Mouse (Mus musculus) spleen, postnatal 10 days (tissue): ENCODE measurements at regions not wholly inside any gene's neighbourhood (a gene's known extent, or its start where the extent isn't known, plus 50 kb on each side); places are given as distances from the start of the nearest gene placed in this dataset.

Experiments used
- DNase-seq, 2 experiments: peaks; one replicate each; pipeline ENCODE4 v3.0.0; 2021 to 2022; ENCODE audit warnings: low spot score in 2 of 2

DNA sequence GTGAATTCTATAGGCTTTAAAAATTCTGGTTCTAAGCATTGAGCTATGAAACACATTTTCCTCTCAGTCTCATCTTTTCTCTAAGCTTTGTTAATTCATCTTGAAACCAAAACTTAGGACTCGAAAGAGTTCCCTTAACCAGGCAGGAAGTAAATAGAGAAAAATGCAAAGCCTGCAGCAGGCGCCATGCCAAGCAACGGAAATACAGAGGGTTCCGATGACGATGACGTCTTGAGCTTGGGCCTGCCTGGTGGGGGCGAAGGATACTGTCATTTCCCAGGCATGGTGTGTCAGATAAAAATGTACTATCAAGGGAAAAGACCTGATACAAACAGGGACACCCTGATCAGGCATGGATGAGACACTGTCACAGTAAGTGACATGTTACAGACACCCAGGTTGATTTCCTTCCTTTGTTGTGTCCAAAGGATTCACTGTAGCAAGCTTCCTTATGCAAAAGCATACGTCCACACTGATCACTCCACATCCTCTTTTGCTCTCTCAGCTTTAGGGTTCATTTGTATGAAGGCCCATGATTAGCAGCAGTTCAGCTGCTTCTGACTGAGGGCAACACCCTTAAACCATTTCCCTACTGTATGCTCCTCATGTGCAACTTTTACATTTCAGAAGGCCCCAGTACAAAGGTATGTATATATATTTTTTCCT lies 135.0 kb downstream of the Cemip2 start:
- peak in 1 of 2 experiments; percentile 46 for DNase-seq

DNA sequence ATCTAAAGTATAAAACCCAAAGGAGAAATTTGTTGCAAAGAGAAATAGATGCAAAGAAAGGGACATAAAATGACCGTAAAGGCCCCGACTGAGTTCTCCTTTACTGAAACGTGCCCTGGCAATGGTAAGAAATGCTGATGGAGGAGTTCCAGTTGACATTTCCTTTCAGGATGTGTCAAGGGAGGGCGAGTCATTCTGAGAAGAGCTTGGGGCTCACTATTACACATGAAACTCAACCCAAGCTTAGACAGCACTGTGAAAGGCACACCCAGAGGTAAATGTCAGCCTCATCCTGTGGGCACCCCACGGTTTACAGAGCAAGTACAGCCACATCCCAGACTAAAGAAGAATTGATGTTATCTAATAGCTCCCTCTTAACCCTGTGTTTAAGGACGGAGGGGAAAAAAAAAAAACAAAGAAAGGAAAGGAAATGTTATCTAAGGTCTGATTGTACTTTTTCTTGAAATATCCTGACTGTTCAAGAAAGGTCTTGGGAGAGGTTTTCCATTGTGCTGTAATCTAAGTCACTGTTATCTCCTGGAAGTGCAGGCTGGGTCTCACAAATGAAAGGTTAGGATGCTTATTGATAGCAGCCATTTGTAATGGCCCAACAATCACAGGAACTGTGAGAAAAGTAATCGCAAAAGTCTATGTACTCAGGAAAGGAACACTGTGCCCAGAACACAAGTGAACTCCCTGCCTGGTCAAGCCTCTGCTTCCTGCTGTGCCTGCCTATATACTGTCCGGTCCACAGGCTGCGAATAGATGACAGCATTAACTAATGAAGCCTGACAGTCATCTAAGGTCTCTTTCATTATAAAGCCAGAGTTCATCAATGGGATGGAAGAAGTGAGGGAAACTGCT lies 135.8 kb downstream of the Cemip2 start:
- DNase-seq = no peak

DNA sequence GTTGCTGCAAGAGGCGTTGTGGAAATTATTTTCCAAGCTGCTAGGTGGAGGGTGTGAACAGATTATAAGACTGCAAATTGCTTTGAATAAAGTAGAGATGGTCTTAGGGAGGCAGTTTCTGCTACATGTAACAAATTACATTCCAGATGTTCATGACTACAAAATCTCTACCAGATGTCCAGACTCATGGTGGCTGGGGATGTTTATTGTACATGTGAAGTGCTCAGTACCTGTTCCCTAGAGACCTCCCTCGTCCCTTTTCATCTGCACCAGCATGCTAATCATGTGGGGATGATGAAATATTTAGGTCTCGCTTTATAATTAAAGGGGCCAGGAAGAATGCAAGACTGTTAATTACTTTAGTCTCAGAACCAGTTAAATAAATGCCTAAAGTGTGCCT lies 136.5 kb downstream of the Cemip2 start:
- no peak for DNase-seq

DNA sequence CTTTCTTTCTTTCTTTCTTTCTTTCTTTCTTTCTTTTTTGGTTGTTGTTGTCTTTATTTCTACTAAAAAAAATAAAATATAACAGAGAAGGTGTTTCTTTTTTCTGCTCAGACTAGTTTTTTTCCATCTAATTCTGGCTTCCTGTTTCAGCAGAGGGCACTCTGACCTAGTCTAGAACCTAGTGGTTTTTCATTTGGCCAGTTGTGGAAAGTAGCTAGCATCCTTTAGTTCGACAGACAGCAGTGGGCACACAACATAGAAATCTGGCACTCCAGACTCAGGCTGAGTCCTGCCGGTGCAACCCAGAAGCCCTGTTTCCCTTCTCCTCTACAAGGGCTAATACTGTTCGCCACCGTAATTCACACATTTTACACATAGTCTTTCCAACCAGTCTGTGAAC lies 140.0 kb downstream of the Cemip2 start:
- no peak for DNase-seq

DNA sequence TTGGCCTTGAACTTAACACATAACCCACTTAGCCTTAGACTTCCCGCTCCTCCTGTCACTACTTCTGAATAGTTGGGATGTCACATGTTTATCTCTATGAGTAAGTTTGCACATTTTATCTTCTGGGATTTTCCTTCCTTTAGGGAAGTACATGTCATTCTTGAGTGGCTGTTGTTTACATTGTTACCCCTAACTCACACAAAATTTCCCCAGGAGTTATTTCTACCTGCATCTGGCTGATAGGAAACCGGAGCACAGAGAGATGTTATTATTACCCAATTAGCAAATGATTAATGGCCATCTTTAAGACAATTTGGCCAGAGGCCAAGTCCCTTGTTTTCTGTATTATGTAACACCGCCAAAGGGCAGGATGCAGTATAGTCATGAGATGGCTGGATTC lies 140.9 kb downstream of the Cemip2 start:
- no peak for DNase-seq

DNA sequence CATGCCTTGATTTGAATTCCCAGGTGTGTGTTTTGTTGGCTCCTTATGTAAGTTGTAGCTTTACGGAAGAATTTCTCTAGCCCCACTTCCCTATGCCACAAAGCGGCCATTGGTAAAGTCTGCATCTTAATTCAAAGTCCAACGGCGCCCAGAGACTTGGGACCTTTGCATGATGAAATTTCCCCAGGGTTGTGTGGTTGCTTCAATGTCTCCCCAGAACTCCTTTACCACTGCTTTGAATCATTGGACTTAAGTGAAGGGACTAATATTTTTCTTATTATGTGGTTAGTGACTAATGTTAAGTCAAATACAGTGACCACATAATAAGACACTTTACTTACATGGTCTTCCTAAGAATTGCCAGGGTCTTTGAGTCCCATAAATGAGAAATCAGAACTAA lies 162.0 kb downstream of the Cemip2 start:
- no peak for DNase-seq

DNA sequence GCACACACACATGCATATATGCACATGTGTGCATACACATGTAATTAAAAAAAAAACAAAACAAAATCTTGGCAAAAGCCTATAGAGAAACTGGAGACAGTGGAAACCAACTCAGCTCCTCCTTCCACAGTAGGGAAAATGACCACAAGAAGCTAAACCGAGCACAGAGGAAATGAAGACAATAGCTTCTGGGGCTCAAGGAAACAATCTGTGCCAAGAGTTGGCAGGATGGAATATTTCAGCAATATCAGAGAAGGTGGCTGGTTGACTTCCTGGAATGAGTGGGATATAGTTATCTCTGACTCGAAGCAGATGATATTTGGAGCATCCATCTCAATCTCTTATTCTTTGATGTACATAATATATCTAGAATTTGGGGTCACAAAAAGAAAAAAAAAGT lies 163.6 kb downstream of the Cemip2 start:
- no peak for DNase-seq

DNA sequence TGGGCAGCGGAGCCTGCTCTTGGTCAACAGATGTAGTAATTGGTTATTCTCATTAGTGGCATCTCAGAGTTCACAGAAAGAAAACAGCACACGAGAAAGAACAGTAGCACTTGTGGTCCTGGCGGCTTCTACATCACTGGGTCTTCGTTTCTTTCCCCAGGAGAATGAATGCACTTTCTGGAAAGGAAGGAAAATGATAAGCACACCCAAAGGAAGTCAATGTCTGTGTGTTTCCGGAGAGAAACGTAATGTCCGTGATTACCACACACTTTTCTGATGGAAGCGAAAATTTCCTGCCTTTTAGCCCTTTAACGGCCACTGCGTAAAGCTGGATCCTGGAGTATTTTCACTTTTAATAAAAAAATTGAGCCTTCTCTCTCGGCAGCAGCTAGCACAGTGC lies 164.1 kb downstream of the Cemip2 start:
- DNase-seq = no peak

DNA sequence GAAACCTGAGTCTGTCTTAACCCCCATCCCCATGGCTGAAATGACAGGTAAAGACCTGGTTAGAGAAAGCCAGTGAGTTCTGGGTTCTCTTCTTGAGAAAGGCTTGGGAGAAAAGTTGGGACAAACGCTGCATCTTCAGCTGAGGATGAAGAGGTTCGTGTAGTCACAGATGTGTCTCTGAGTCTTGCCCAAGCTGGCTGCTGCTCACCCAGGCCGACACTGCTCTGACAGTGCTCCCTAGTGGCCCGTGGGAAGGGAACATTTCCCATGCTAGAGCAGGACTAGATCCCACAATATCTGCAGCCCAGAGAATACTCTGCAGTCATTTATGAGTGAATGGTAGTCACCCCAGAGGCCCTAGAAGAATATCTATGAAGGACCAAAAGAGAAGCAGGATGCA lies 165.3 kb downstream of the Cemip2 start:
- DNase-seq = peak in 1 of 2 experiments; percentile 35

DNA sequence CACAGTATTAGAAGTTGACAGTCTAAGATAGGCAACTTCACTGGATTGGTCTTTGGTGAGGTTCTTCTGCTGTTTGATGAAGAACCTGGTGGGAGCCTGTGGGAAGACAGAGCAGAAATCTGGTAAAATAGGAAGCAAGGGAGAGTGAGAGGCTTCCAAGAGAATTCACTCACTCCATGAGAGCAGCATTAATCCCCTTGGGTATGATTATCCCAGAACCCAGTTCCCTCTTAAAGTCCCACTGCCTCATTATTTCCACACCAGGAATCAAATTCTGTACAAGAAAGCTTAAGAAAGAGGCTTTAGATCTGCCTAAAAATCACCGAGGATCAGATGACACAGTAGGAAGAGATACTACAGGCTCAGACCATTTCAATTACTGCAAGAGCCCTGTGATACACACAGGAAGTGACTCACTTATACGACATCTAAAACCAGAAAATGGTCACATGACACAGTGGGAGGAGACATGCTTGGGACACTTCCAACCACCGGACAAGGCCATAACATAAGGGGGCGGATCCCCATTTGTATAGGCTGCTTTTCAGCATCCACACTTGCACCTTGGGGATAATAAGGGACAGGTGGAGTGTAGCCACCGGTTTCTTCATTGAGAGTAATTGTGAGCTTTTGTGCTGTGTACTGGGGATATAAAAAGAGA lies 168.2 kb downstream of the Cemip2 start:
- no peak for DNase-seq

DNA sequence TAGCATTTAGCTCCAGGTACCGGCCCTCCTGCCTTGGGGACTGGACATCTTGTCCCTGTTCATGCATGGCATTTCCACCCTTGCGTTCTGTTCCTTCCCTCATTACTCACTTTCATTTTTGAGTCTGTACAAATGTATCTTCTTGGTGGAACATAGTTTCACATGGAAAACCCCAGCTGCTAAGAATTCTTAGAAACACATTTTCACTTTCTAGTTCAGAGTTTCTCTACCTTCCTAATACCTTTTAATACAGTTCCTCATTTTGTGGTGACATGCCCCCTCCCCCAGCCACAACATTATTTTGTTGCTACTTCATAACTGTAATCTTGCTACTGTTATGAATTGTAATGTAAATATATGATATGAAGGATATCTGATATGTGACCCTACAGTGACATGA lies 169.9 kb downstream of the Cemip2 start:
- no peak for DNase-seq

DNA sequence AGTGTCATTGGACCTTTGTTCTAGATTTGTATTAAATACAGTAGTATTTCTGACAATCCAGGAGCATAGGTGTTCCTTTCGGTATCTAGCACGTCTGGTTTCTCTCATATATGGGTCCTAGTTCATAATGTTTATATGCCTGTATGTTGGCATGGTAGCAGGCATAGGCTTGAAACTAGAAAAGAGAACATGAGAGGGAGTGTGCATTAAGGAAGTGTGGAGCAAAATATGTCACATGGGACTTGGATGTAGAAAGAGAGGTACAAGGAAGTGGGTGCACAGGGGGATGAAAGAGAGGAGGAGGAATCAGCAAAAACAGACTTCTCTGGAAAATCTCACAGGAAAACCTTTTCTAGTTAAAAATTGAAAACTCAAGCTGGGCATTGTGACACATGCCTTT lies 176.2 kb upstream of the Trpm3 start:
- no peak for DNase-seq

DNA sequence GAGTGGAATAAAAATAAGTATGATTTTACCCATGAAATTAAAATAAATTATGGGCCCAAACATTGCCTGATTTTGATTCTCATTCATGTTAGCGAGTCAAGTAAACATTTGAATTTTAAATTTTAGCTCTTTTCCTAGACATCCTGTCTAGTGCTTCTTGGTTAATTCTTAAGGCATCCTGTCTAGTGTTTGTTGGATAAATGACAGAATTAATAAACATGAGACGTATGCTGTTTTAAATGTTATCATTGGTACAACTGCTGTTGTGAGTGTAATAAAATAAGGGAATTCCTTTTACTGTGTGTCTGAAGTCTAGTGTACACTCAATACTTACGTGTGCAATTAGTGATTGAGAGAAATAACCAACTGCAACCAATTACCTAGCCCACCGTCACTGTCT lies 149.0 kb upstream of the Trpm3 start:
- DNase-seq = no peak

DNA sequence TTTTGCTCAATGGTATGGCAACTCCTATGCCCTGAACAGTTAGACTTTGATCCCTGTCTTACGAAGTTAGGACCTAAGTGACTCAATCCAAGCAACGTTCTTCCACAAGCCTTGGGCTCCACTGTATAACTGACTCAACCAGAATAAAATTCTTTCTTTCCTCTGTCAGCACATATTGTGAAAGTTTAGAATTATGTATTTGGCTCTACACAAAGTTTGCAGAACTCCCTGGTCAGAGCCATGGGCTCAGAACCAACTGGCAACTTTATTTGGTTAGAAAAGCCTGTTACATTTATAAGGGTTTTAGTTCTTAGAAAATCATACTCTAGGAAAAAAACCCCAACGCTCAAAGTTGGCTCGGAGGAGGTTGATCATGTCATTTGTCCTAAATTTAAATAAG lies 147.9 kb upstream of the Trpm3 start:
- no peak for DNase-seq

DNA sequence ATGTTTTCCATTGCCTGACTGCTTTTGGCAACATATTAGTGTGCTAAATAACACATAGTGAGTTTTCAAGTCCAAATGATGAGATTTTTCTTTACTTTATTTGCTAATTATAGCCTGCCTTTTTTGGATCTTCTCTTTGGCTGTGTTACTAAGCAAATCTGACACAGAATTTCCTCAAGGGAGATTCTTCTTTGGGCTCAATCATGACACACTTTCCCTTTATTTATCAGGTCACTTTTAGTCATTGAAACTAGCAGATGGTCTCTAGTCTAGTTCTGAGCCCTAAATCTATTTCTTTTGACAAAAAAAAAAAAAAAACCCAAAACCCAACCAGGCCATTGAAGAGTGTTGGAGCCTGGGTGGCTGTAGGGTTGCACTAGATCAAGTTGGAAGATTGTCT lies 147.4 kb upstream of the Trpm3 start:
- DNase-seq = no peak

DNA sequence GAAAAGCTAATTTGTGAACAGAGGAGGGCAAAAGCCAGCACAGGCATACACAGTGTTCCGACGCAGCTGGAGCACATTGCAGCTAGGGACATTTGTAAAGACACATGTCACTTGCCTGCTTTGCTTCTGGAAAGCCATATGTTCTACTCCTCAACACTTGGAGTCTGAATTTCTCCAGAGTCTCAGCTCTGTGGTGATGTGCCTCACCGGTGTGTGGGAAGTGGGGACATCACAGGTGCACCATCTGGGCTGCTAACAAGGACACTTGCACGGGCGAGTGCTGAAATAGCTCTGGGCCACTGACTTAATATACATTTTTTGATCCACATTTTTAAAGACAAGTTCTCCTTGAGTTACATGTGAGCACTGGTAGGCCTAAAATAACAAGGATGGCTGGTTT lies 139.2 kb upstream of the Trpm3 start:
- DNase-seq = no peak

DNA sequence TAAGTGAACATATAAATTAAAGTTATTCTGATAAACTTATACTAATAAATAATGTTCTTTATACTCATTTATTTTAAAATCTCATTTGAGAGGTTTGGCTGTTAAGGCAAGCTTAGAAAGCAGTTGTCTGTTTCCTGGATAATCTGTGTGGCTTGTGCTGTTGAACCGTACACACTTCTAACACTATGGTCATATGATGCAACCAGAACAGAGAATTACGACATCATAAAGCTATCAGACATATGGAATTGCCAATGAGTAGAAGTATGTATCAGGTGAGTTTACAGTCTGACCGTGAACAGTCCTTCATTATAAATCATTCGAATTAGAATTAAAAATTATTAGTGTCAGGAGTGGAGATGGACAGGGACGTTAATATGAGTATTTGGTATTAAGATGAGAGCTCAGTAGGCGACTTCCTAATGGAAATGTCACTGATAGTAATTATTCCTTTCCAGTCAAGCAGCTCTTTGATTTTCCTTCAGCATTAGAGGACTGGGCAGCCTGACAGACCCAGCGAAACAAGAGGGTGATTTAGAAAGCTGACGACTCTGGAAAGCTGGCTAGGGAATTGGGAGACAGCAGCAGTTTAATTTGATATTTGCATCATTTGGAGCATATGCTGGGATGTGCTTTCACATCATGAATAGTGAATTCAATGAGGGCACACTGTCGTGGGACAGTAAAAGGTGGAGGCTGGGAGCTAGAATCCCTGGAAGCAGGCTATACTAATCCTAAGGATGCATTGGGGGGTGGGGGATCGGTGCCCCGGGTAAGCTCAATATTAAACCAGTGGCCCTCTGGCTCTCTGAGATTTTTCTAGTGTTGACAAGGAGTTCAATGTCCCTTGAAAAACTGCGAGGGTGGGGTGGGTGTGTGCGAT lies 130.6 kb upstream of the Trpm3 start:
- no peak for DNase-seq

DNA sequence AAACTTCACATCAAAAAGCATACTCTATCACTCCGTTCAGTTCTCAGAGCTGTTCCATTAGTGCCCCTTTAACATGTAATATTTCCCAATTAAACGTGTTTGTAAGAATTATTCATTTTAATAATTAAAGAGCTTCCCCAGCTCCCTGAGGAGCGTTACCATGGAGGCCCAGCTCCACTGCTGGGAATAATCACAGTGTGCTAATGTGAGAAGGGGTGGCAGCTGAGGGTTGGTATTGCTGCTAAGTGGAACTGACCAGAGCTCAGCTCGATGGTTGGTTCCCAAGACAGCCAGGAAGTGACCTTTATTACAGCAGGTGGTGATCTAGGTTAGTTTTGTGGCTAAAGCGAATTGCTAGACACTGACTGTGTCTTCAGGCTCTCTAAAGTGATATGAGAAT lies 128.6 kb upstream of the Trpm3 start:
- DNase-seq = no peak

DNA sequence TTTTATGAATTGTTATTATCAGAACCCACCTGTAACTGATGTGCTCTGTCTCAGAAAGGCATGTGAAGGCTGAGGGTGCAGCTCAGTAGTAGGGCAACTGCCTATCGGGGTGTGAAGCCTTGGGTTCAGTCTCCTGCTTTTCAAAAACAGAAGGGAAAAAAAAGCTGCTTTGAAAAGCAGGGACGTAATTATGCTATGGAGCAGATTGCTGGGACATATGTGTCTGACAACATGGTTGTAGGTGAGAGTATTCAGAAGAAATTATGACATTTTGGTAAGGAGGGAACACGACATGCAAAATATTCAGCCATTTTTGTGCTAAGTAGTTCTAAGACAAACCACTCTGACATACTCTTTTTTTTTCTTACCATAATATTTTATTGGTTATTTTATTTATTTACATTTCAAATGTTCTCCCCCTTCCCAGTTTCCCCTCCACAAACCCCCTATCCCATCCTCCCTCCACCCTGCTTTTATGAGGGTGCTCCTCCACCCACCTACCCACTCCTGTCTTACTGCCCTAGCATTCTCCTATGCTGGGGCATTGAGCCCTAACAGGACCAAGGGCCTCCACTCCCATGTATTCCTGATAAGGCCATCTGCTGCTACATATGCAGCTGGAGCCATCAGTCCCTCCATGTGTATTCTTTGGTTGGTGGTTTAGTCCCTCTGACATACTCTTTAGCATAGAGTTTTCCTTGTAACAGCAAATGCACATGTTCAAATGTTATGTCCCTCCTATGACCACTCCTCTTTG lies 122.8 kb upstream of the Trpm3 start:
- no peak for DNase-seq

DNA sequence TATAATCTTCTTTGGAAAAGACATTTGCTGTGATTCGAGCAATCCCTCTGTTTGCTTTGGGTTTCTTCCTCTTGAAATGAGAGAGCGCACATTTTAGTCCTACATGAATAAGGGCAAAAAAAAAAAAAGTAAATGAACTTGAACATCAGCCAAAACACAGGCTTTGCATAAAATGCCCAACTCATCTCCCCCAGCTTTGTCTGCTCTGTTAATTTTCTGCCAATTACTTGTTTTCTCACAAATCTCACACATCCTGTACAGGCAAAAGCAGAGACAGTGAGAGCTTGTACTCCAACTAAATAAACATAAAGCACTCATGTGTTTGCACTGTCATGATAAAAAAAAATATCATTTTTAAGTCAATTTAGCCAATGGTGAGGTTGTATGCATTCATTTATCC lies 121.4 kb upstream of the Trpm3 start:
- no peak for DNase-seq

DNA sequence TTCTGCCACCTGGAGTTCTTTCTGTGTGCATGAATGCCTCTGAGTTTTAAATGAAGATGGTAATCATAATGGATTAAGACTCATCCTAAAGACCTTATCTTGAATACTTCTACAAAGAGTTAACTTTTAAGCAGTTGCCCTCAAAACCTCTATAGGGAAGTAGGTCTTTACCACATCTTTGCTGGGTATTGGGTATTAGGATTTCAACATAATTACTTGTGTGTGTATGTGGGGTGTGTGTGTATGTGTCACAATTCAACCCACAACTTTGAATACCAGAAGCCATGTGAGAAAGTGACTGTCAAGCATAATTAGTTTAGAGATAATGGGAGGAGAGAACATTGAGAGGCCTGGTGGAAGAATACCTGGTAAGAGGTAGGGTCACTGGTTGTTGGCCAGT lies 111.3 kb upstream of the Trpm3 start:
- DNase-seq = no peak
